Mouse (Mus musculus): ENCODE measurements around the gene Fbxl2. TPM values are rescaled to one million over a fixed set of nuclear protein-coding genes. Genes with fewer than 3 reads are reported as not detected.

The Fbxl2 gene
- total RNA-seq, 2 experiments from 2014 or later = 33.8 to 34.9 TPM

- no peak overlapping the region for H3K27ac ChIP-seq
- no peak for DNase-seq (ENCODE audit: low spot score in 2 of 2)
- H3K4me3 ChIP-seq = no peak overlapping the region
- TF ChIP-seq CTCF (conservative IDR thresholded peaks at IDR 0.05) = no peak
These were observed 130.2 kb downstream of the Fbxl2 start for GRCm38 (mm10) chr9:113915789-113916188.

Other genes with a start within 250 kb of the Fbxl2 start
- gene Ubp1, start 115.3 kb downstream of the Fbxl2 start, total RNA-seq (2021) = 10 to 100 TPM; 77.0 to 91.3 TPM
- 1 to 10 TPM; 3.0 to 3.3 TPM for gene Susd5, start 10.9 kb upstream of the Fbxl2 start, total RNA-seq (2021)

All from layer of hippocampus, adult 2 months (tissue).